In the genomic region with DNA sequence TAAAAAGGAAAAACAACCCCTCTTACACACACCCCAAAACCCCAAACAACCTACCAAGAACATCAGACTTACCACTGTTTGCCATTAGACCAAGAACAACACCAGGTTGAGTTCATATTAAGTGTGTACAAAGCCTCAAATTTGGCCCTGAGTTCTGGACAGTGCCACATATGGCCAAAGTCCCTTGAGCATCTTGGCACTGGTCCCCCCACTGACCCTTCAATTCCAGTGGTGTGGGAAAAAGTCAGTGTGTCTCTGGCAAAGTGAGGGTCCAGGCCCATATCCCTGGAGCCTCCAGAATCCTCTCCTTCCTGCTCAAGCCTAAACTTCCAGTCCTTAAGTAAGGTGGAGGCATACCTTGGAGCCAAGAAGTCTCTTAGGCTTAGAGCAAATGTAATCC, we compare ENCODE assay signal across 7 mouse cellular contexts. TPM values are rescaled to one million over a fixed set of nuclear protein-coding genes. Genes with fewer than 3 reads are reported as not detected.
DNase-seq lines count a peak whose midpoint lies in the region; ATAC-seq and TF ChIP-seq lines count a peak whose summit lies in the region.

No protein-coding gene starts in this region.

- no peaks in the 10 kb centered on the region for H3K4me1 ChIP-seq in lung, embryonic 14.5 days (ENCODE audit: insufficient read depth)
- H3K4me1 ChIP-seq in forebrain, embryonic 12.5 days, result peaks cover 7% of the 10 kb centered on the region
- H3K4me1 ChIP-seq in neural tube, embryonic 15.5 days, result peaks cover 11% of the 10 kb centered on the region

- peak overlapping the region; percentile 84 for H3K4me2 ChIP-seq in lung, embryonic 14.5 days
- peak overlapping the region; percentile 66 for H3K4me2 ChIP-seq in forebrain, embryonic 12.5 days
- H3K4me2 ChIP-seq in neural tube, embryonic 15.5 days, result peak overlapping the region; percentile 77

- no peak for TF ChIP-seq CTCF in lung, embryonic 14.5 days (IDR thresholded peaks at IDR 0.05; ENCODE audit: low read depth)

- ATAC-seq in lung, embryonic 14.5 days (ENCODE audit: insufficient read depth), result no peak
- no peak for ATAC-seq in forebrain, embryonic 12.5 days (ENCODE audit: low FRiP score)
- no peak for ATAC-seq in neural tube, embryonic 15.5 days (ENCODE audit: low FRiP score)

- H3K36me3 ChIP-seq in lung, embryonic 14.5 days (ENCODE audit: insufficient read depth), result peaks cover 29% of the 10 kb centered on the region
- H3K36me3 ChIP-seq in forebrain, embryonic 12.5 days (replicated peaks), result peaks cover 27% of the 10 kb centered on the region
- peaks cover 19% of the 10 kb centered on the region for H3K36me3 ChIP-seq in neural tube, embryonic 15.5 days

- H3K9me3 ChIP-seq in lung, embryonic 14.5 days (ENCODE audit: low read depth, low read length), result no peaks in the 10 kb centered on the region
- no peaks in the 10 kb centered on the region for H3K9me3 ChIP-seq in forebrain, embryonic 12.5 days
- H3K9me3 ChIP-seq in neural tube, embryonic 15.5 days (replicated peaks), result no peaks in the 10 kb centered on the region

- H3K4me3 ChIP-seq in lung, embryonic 14.5 days (ENCODE audit: low read depth, low read length), result peak overlapping the region; percentile 42; the same call in 1 of the 2 replicates
- H3K4me3 ChIP-seq in forebrain, embryonic 12.5 days (replicated peaks), result peak overlapping the region; percentile 41
- H3K4me3 ChIP-seq in neural tube, embryonic 15.5 days (replicated peaks), result peak overlapping the region; percentile 50

- no peak for DNase-seq in lung, embryonic 14.5 days
- no peak for DNase-seq in lung, adult 18-20 months
- peak; percentile 34 to 67 for DNase-seq in kidney, postnatal 36 days
- DNase-seq in left cerebral cortex, adult 9 months (ENCODE audit: low spot score in 2 of 2), result no peak
- DNase-seq in adrenal gland, adult 2 months, result no peak

- no peaks in the 10 kb centered on the region for H3K27me3 ChIP-seq in lung, embryonic 14.5 days (ENCODE audit: insufficient read depth, low read length)
- H3K27me3 ChIP-seq in forebrain, embryonic 12.5 days, result no peaks in the 10 kb centered on the region
- H3K27me3 ChIP-seq in neural tube, embryonic 15.5 days (replicated peaks), result no peaks in the 10 kb centered on the region

- peak overlapping the region; percentile 78 for H3K9ac ChIP-seq in lung, embryonic 14.5 days
- peak overlapping the region; percentile 75 for H3K9ac ChIP-seq in forebrain, embryonic 12.5 days
- peak overlapping the region; percentile 66 for H3K9ac ChIP-seq in neural tube, embryonic 15.5 days (replicated peaks)

- H3K27ac ChIP-seq in lung, embryonic 14.5 days (ENCODE audit: low read depth), result peak overlapping the region; percentile 87
- H3K27ac ChIP-seq in forebrain, embryonic 12.5 days, result no peak overlapping the region
- H3K27ac ChIP-seq in neural tube, embryonic 15.5 days (replicated peaks), result peak overlapping the region; percentile 88

RNA-seq across cellular contexts. Expression of a gene that starts 6.9 kb away (rescaled TPM):
- polyA plus RNA-seq in lung, embryonic 14.5 days (2014; fragmentation: Nextera tagmentation; extraction: Ambion mirVana), result 11.1 and 12.2 TPM in 2 replicates
- polyA plus RNA-seq in forebrain, embryonic 12.5 days (2016; fragmentation: Nextera tagmentation; extraction: Ambion mirVana), result 11.9 and 14.7 TPM in 2 replicates
- 6.3 and 6.6 TPM in 2 replicates for polyA plus RNA-seq in neural tube, embryonic 15.5 days (2015; fragmentation: Nextera tagmentation; extraction: Ambion mirVana)
- total RNA-seq in adrenal gland, adult 2 months (2021), result 10 to 100 TPM; 41.2 to 42.9 TPM
- 19.5 and 22.2 TPM in 2 replicates for polyA plus RNA-seq in adrenal gland, adult 2 months (2012; rRNA removed)

Comparison
In these comparisons a context has a peak if more than half of its experiments do, and no peak if none do; other contexts are left out.
1. DNase-seq: peak in kidney, postnatal 36 days (2 of 2); none in lung, embryonic 14.5 days (single experiment), lung, adult 18-20 months (0 of 2), left cerebral cortex, adult 9 months (0 of 2) and adrenal gland, adult 2 months (single experiment).
2. Peak in every context shown above with its lines, with median percentiles within 50 percentile points of each other: H3K4me2 ChIP-seq, H3K4me3 ChIP-seq and H3K9ac ChIP-seq.